Mouse (Mus musculus): ENCODE measurements around the gene Smim11. TPM values are rescaled to one million over a fixed set of nuclear protein-coding genes. Genes with fewer than 3 reads are reported as not detected.

Smim11 gene
- total and polyA plus RNA-seq, 3 experiments: 81.5 to 84.7 TPM; not detected in 1

DNA sequence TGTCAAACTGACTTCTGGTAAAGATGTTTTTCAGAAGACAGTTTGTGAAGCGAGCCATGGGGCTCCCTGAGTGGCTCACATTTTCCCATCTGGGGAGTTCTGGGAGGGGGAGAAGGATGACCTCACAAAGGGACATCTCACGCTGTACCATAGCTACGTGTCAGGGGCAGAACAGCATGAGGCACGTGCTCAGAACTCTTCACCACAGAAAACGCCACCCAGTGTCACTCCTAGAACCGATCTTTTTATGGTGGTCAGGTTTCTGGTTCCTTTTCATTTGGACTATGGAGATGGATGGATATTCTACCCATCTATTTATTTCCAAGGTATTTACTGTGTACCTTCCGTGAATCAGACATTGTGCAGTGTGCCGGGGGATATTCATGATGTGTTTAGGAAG, 20.3 kb downstream of the Smim11 start, which contains the start of gene Fam243:
Gene Fam243 (minus strand): TSS at position 101 of the 400 bp plus-strand sequence.
- H3K79me2 ChIP-seq (ENCODE audit: control insufficient read depth, insufficient read depth, low read length, poor library complexity): no peaks in the 10 kb centered on the region; the same call in 1 of the 2 replicates
- no peak within 1 kb of the TSS for H3K4me3 ChIP-seq (ENCODE audit: control insufficient read depth in 1 of 2, insufficient read depth in 1 of 2, low read depth in 2 of 2, low read length in 2 of 2)
- DNase-seq (ENCODE audit: low read depth, low spot score): no peak
- no peak within 1 kb of the TSS for H3K9ac ChIP-seq (ENCODE audit: control insufficient read depth, low read depth, low read length, poor library complexity, severe bottlenecking)
- H3K27ac ChIP-seq (ENCODE audit: control insufficient read depth, low read depth, low read length): no peak within 1 kb of the TSS
- no peaks in the 10 kb centered on the region for H3K9me3 ChIP-seq (replicated peaks; ENCODE audit: insufficient read depth, low read length)
- peaks cover 3 to 4% of the 10 kb centered on the region in 2 experiments for H3K27me3 ChIP-seq (ENCODE audit: control insufficient read depth in 1 of 2, insufficient read depth in 2 of 2, low read length in 2 of 2)
- peaks cover 0 to 2% of the 10 kb centered on the region in 2 experiments; a peak in 1 of 4 replicates for H3K36me3 ChIP-seq (ENCODE audit: control insufficient read depth in 1 of 2, insufficient read depth in 2 of 2, low read length in 2 of 2)
- TF ChIP-seq ZMIZ1 (IDR thresholded peaks at IDR 0.05; ENCODE audit: low read depth, low read length) (no peak), USF1 (IDR thresholded peaks at IDR 0.05; ENCODE audit: low read depth, low read length) (no peak), CHD2 (IDR thresholded peaks at IDR 0.05; ENCODE audit: low read length) (no peak)
- H3K4me1 ChIP-seq (ENCODE audit: control insufficient read depth in 1 of 2, insufficient read depth in 2 of 2, low read length in 2 of 2): peaks cover 0 to 6% of the 10 kb centered on the region in 2 experiments; a peak in 1 of 4 replicates

DNA sequence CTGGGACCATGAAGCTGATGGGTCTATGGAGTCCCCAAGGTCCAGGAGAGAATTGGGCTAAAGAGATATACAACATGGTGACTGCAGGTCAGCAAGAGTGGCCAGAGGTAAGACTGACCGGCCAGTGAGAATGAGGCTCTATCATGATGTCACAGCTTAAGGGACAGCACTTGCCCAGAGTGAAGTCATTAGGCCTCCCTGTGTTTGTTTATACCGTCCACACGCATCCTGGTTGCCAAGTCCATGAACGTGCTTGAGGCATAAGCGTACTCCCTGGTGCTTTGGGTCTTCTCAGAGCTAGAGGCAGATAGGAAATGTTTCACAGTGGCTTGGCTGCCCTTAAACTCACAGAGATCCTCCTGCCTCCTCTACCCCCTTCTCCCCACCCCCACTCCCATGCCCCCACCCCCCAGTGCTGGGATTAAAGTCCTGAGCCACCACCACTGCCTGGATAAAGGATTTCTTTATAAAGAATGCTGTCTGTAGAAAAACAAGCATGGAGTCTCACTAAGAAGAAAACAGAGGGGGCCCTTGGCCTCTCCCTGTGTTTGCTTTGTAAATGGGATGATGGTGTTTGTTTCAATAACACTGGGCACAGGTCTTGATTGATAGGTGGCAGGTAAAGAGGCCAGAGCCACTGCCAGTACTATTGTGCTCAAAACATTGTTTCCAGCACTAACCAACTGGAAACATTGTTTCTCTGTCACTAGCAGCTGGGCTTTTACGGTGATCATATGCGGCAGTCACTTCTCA, 23.4 kb downstream of the Smim11 start:
- H3K9ac ChIP-seq (ENCODE audit: control insufficient read depth, low read depth, low read length, poor library complexity, severe bottlenecking): no peak overlapping the region
- H3K36me3 ChIP-seq (ENCODE audit: control insufficient read depth in 1 of 2, insufficient read depth in 2 of 2, low read length in 2 of 2): peaks cover 0 to under 1% of the 10 kb centered on the region in 2 experiments; a peak in 1 of 4 replicates
- no peaks in the 10 kb centered on the region; the same call in 1 of the 2 replicates for H3K79me2 ChIP-seq (ENCODE audit: control insufficient read depth, insufficient read depth, low read length, poor library complexity)
- no peak overlapping the region for H3K4me3 ChIP-seq (ENCODE audit: control insufficient read depth in 1 of 2, insufficient read depth in 1 of 2, low read depth in 2 of 2, low read length in 2 of 2)
- peaks cover 9 to 18% of the 10 kb centered on the region in 2 experiments for H3K27me3 ChIP-seq (ENCODE audit: control insufficient read depth in 1 of 2, insufficient read depth in 2 of 2, low read length in 2 of 2)
- no peak for DNase-seq (ENCODE audit: low read depth, low spot score)
- 0 out of 4 replicates have a peak, but pooled peaks cover 0 to under 1% of the 10 kb centered on the region in 2 experiments for H3K4me1 ChIP-seq (ENCODE audit: control insufficient read depth in 1 of 2, insufficient read depth in 2 of 2, low read length in 2 of 2)
- no peak overlapping the region for H3K27ac ChIP-seq (ENCODE audit: control insufficient read depth, low read depth, low read length)
- no peaks in the 10 kb centered on the region for H3K9me3 ChIP-seq (replicated peaks; ENCODE audit: insufficient read depth, low read length)
- TF ChIP-seq MXI1 (IDR thresholded peaks at IDR 0.05; ENCODE audit: low read depth, low read length) (no peak), POLR2AphosphoS5 (IDR thresholded peaks at IDR 0.05; ENCODE audit: borderline replicate concordance, low read depth, low read length) (no peak), ZNF384 (IDR thresholded peaks at IDR 0.05; ENCODE audit: low read depth, low read length) (no peak), SMC3 (IDR thresholded peaks at IDR 0.05; ENCODE audit: low read depth, low read length) (no peak), CHD2 (IDR thresholded peaks at IDR 0.05; ENCODE audit: low read length) (no peak), HCFC1 (IDR thresholded peaks at IDR 0.05; ENCODE audit: low read depth, low read length) (no peak)

DNA sequence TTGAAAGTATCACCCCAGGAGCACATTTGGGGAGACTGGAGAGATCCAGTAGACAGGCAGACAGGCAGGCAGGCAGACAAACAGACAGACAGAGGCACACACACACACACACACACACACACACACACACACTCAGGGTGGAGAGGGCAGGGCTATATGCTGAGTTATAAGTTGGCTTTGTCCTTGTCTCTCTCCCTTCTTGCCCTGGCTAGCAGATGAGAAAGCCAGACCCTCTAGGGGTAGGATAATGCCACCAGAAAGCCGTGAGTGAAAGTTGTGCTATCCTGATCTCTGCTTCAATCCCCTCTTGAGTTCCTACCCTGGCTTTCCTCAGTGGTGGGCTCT, 23.9 kb downstream of the Smim11 start:
- H3K27ac ChIP-seq (ENCODE audit: control insufficient read depth, low read depth, low read length): no peak overlapping the region
- no peaks in the 10 kb centered on the region for H3K36me3 ChIP-seq (ENCODE audit: control insufficient read depth in 1 of 2, insufficient read depth in 2 of 2, low read length in 2 of 2)
- H3K4me1 ChIP-seq (ENCODE audit: control insufficient read depth in 1 of 2, insufficient read depth in 2 of 2, low read length in 2 of 2): no peaks in the 10 kb centered on the region
- TF ChIP-seq RCOR1 (IDR thresholded peaks at IDR 0.05; ENCODE audit: low read depth, low read length) (no peak), BHLHE40 (IDR thresholded peaks at IDR 0.05; ENCODE audit: borderline replicate concordance, low read depth, low read length) (no peak), TCF12 (IDR thresholded peaks at IDR 0.05; ENCODE audit: low read depth, low read length) (no peak), JUND (IDR thresholded peaks at IDR 0.05; ENCODE audit: low read depth, low read length) (no peak), CHD1 (IDR thresholded peaks at IDR 0.05; ENCODE audit: low read depth, low read length) (no peak), UBTF (IDR thresholded peaks at IDR 0.05; ENCODE audit: borderline replicate concordance, insufficient read depth, low read depth, low read length) (no peak), E2F4 (IDR thresholded peaks at IDR 0.05; ENCODE audit: borderline replicate concordance, low read depth, low read length) (no peak), ELF1 (IDR thresholded peaks at IDR 0.05; ENCODE audit: low read depth, low read length) (no peak), SIN3A (IDR thresholded peaks at IDR 0.05; ENCODE audit: low read length) (no peak), MXI1 (IDR thresholded peaks at IDR 0.05; ENCODE audit: low read depth, low read length) (no peak), GATA1 (IDR thresholded peaks at IDR 0.05; ENCODE audit: low read depth, low read length) (no peak), USF2 (IDR thresholded peaks at IDR 0.05; ENCODE audit: borderline replicate concordance in 1 of 2, insufficient read depth in 1 of 2, low read depth in 1 of 2, low read length in 2 of 2) (no peak), RAD21 (IDR thresholded peaks at IDR 0.05; ENCODE audit: low read depth, low read length) (no peak), POLR2AphosphoS5 (IDR thresholded peaks at IDR 0.05; ENCODE audit: borderline replicate concordance, low read depth, low read length) (no peak), TBP (IDR thresholded peaks at IDR 0.05; ENCODE audit: low read depth, low read length) (no peak), ZNF384 (IDR thresholded peaks at IDR 0.05; ENCODE audit: low read depth, low read length) (no peak), CHD2 (IDR thresholded peaks at IDR 0.05; ENCODE audit: low read length) (no peak)
- DNase-seq (ENCODE audit: low read depth, low spot score): no peak
- peaks cover 10 to 18% of the 10 kb centered on the region in 2 experiments for H3K27me3 ChIP-seq (ENCODE audit: control insufficient read depth in 1 of 2, insufficient read depth in 2 of 2, low read length in 2 of 2)
- H3K4me3 ChIP-seq (ENCODE audit: control insufficient read depth in 1 of 2, insufficient read depth in 1 of 2, low read depth in 2 of 2, low read length in 2 of 2): no peak overlapping the region
- H3K9ac ChIP-seq (ENCODE audit: control insufficient read depth, low read depth, low read length, poor library complexity, severe bottlenecking): no peak overlapping the region
- no peaks in the 10 kb centered on the region for H3K79me2 ChIP-seq (ENCODE audit: control insufficient read depth, insufficient read depth, low read length, poor library complexity)
- no peaks in the 10 kb centered on the region for H3K9me3 ChIP-seq (replicated peaks; ENCODE audit: insufficient read depth, low read length)

All from MEL (cell line).